Mouse (Mus musculus) liver, adult 2 months (tissue): ENCODE measurements at regions not wholly inside any gene's neighbourhood (a gene's known extent, or its start where the extent isn't known, plus 50 kb on each side); places are given as distances from the start of the nearest gene placed in this dataset.
A peak's percentile ranks its signal among the peaks of the same experiment; 100 is the strongest.
"Not testable (repeated sequence)": the region's sequence is repeated elsewhere in the genome, so short reads cannot be mapped to it uniquely, and the experiment has no call there.

ENCODE experiments used
- DNase-seq: peaks from one replicate; pipeline ENCODE4 v3.0.0-alpha.2; 2011; ENCODE audit warnings: low read depth, low spot score; ENCODE audit errors: extremely low read depth
- H3K27ac ChIP-seq: fragments of 200-500 bp; replicated peaks from 2 replicates; pipeline ENCODE4 v1.5.1; 2012; ENCODE audit warnings: low read depth, mild to moderate bottlenecking, control low read depth, inconsistent platforms, low read length; ENCODE audit not compliant: insufficient read depth
- H3K27me3 ChIP-seq: fragments of 200-500 bp; 2 replicates; pipeline ENCODE4 v1.6.1; 2012; ENCODE audit warnings: mild to moderate bottlenecking, moderate library complexity, low read length, inconsistent platforms; ENCODE audit not compliant: control insufficient read depth, insufficient read depth
- H3K36me3 ChIP-seq: fragments of 200-500 bp; 2 replicates; pipeline ENCODE4 v1.6.1; 2012; ENCODE audit warnings: low read length, inconsistent platforms; ENCODE audit not compliant: control insufficient read depth, insufficient read depth
- H3K4me1 ChIP-seq: fragments of 200-500 bp; 2 replicates; pipeline ENCODE4 v1.6.1; 2011; ENCODE audit warnings: low read length; ENCODE audit not compliant: control insufficient read depth, insufficient read depth
- H3K4me3 ChIP-seq: fragments of 200-500 bp; 2 replicates; pipeline ENCODE4 v1.5.1; 2011; ENCODE audit warnings: low read depth, mild to moderate bottlenecking, control low read depth, low read length, moderate library complexity; ENCODE audit not compliant: insufficient read depth
- H3K79me2 ChIP-seq: fragments of 200-500 bp; 2 replicates; pipeline ENCODE4 v1.6.1; 2012; ENCODE audit warnings: inconsistent platforms, mild to moderate bottlenecking, low read length, moderate library complexity; ENCODE audit not compliant: control insufficient read depth, insufficient read depth
- H3K9ac ChIP-seq: fragments of 200-500 bp; 2 replicates; pipeline ENCODE4 v1.6.1; 2012; ENCODE audit warnings: low read depth, mild to moderate bottlenecking, control low read depth, inconsistent platforms, low read length
- CTCF ChIP-seq: fragments of 200-500 bp; IDR thresholded peaks from 2 replicates; pipeline ENCODE4 v1.5.1; 2011; ENCODE audit warnings: low read depth, low read length, control low read depth
- POLR2A ChIP-seq: fragments of 200-500 bp; IDR thresholded peaks from 2 replicates; pipeline ENCODE4 v1.6.1; 2011; ENCODE audit warnings: low read length, control low read depth; ENCODE audit not compliant: insufficient read depth; ENCODE audit errors: extremely low read depth
- WGBS: fragments of 180-500 bp; shearing (Covaris S2); methylation state at CpG from one replicate; pipeline ENCODE4 v1.1.7; 2018; 5-methylcytosine and 5-hydroxymethylcytosine counted together

- not testable (repeated sequence) for H3K9ac ChIP-seq, DNase-seq, H3K27ac ChIP-seq, H3K4me3 ChIP-seq, H3K36me3 ChIP-seq, H3K27me3 ChIP-seq, H3K79me2 ChIP-seq, H3K4me1 ChIP-seq
Observed at GRCm38 (mm10) chr13:50754911-50755310, 56.8 kb downstream of the Gm8765 start.

- not testable (repeated sequence) for H3K27me3 ChIP-seq, H3K9ac ChIP-seq, H3K79me2 ChIP-seq, H3K27ac ChIP-seq, DNase-seq, H3K4me1 ChIP-seq, H3K4me3 ChIP-seq, H3K36me3 ChIP-seq
- 86% methylated on average over 1 of the region's 1 CpGs for WGBS
Observed at GRCm38 (mm10) chr13:50756334-50756733, 58.2 kb downstream of the Gm8765 start.

GRCm38 (mm10) chr13:50764618-50765017 is 66.5 kb downstream of the Gm8765 start:
- 64% methylated on average over 2 of the region's 2 CpGs for WGBS
- no peak for DNase-seq
- Histone ChIP-seq H3K4me1 (no peaks in the 10 kb centered on the region), H3K27ac (no peak overlapping the region), H3K9ac (no peak overlapping the region), H3K27me3 (no peaks in the 10 kb centered on the region), H3K36me3 (no peaks in the 10 kb centered on the region), H3K4me3 (no peak overlapping the region), H3K79me2 (no peaks in the 10 kb centered on the region)
- no peak for TF ChIP-seq POLR2A
- TF ChIP-seq CTCF: peak; percentile 30

GRCm38 (mm10) chr13:50780036-50780435 is 81.9 kb downstream of the Gm8765 start:
- H3K27ac ChIP-seq, H3K27me3 ChIP-seq, H3K9ac ChIP-seq, H3K36me3 ChIP-seq, H3K4me1 ChIP-seq, H3K79me2 ChIP-seq, H3K4me3 ChIP-seq: not testable (repeated sequence)
- peak; percentile 18 for DNase-seq

GRCm38 (mm10) chr13:50829879-50830550 is 131.9 kb downstream of the Gm8765 start:
- H3K4me3 ChIP-seq, H3K27me3 ChIP-seq, H3K79me2 ChIP-seq, H3K27ac ChIP-seq, H3K36me3 ChIP-seq, H3K9ac ChIP-seq, H3K4me1 ChIP-seq: not testable (repeated sequence)
- 33% methylated on average over 4 of the region's 5 CpGs for WGBS
- peak; percentile 11 for DNase-seq
- TF ChIP-seq CTCF: peak; percentile 10; the same call in 1 of the 2 replicates
